Mouse (Mus musculus) liver, embryonic 14.5 days (tissue): ENCODE results near the gene Lekr1.

Experiments
- CTCF ChIP-seq: IDR thresholded peaks from 2 replicates; pipeline ENCODE4 v1.5.1; 2016; ENCODE audit warnings: antibody characterized with exemption, low read depth, control low read depth
- EP300 ChIP-seq: IDR thresholded peaks from 2 replicates; pipeline ENCODE4 v1.6.1; 2016; ENCODE audit warnings: antibody characterized with exemption, low read depth

DNA sequence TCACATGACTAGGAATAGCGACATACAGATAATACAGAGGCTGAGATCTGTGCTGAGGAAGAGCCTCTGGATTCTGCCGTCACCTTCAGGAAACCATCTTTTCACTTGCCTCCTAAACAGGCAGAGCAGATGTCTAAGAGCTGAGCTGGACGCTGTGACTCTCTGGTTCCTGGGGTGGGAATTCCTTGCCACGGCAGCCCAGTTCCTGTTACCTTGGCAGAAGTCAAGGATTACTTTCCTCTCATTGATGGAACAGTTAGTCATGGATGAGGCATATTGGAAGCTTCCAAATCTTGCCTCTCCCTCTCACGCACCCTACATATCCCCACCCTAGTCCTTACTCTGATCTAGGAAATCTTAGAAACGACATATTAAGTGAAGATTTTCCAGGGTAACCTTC is 203.7 kb downstream of the Lekr1 start:
- TF ChIP-seq CTCF (no peak), EP300 (no peak)
